Mouse (Mus musculus): ENCODE data around the gene Gm10638. TPM values are rescaled to one million over a fixed set of nuclear protein-coding genes. Genes with fewer than 3 reads are reported as not detected.

Gene Gm10638
- total and polyA plus RNA-seq, 2 experiments from 2014 or later, result 0.43 to 8.2 TPM

DNA sequence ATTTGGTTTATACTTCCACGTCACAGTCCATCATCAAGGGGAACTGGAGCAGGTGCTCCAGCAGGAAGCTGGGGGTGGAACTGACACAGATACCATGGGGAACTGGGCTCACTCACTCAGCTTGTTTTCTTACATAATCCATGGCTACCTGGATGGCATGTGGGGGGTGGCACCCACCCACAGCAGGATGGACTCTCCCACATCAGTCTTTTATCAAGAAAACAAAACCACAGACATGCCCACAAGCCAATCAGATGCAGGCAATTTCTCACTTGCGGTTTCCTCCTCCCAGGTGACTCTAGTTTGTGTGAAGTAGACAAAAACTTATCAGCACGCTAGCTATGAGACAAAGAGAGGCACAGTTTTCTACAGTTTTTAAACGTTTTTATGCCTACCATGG, 37.6 kb upstream of the Gm10638 start:
- Histone ChIP-seq H3K27ac (ENCODE audit: low read depth, low read length) (no peak overlapping the region), H3K36me3 (ENCODE audit: insufficient read depth) (no peaks in the 10 kb centered on the region), H3K27me3 (ENCODE audit: insufficient read depth, low read length) (no peaks in the 10 kb centered on the region), H3K4me1 (ENCODE audit: insufficient read depth) (peaks cover 4% of the 10 kb centered on the region; the same call in 1 of the 2 replicates), H3K9ac (no peak overlapping the region), H3K4me3 (ENCODE audit: low read depth, low read length) (no peak overlapping the region), H3K9me3 (ENCODE audit: low read length) (no peaks in the 10 kb centered on the region), H3K4me2 (ENCODE audit: low read depth) (no peak overlapping the region)
- ATAC-seq (no peak), DNase-seq (no peak)
- WGBS, result 73% methylated on average over 4 of the region's 4 CpGs
- no peak for TF ChIP-seq CTCF (IDR thresholded peaks at IDR 0.05; ENCODE audit: low read depth)

DNA sequence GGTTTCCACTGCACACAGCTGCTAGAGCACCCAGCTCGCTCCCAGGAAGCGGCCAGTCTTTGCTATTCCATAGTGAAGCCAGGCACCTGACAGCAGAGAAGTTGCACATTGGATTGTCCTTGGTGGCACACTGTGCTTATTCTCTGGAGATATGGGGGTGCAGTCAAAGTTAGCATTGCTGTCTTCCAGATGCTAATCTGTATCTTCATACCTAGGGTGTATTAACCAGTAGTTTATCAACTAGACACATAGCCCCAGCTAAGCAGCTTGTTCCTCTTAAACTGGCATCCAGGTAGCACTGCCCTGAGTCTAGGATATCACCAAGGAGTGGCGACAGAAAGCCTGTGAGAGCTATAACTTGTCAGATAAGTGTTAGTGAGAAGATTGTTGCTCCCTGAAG, 32.9 kb upstream of the Gm10638 start:
- ATAC-seq, result no peak
- no peak overlapping the region for H3K4me3 ChIP-seq (ENCODE audit: low read depth, low read length)
- 95% methylated on average over 3 of the region's 3 CpGs for WGBS
- H3K27me3 ChIP-seq (ENCODE audit: insufficient read depth, low read length), result no peaks in the 10 kb centered on the region
- H3K4me1 ChIP-seq (ENCODE audit: insufficient read depth), result peaks cover 16% of the 10 kb centered on the region
- H3K9ac ChIP-seq, result no peak overlapping the region
- DNase-seq, result no peak
- peaks cover 2% of the 10 kb centered on the region; the same call in 1 of the 2 replicates for H3K36me3 ChIP-seq (ENCODE audit: insufficient read depth)
- H3K27ac ChIP-seq (ENCODE audit: low read depth, low read length), result peak overlapping the region; percentile 80
- H3K4me2 ChIP-seq (ENCODE audit: low read depth), result no peak overlapping the region
- H3K9me3 ChIP-seq (ENCODE audit: low read length), result no peaks in the 10 kb centered on the region
- TF ChIP-seq CTCF (IDR thresholded peaks at IDR 0.05; ENCODE audit: low read depth), result no peak

DNA sequence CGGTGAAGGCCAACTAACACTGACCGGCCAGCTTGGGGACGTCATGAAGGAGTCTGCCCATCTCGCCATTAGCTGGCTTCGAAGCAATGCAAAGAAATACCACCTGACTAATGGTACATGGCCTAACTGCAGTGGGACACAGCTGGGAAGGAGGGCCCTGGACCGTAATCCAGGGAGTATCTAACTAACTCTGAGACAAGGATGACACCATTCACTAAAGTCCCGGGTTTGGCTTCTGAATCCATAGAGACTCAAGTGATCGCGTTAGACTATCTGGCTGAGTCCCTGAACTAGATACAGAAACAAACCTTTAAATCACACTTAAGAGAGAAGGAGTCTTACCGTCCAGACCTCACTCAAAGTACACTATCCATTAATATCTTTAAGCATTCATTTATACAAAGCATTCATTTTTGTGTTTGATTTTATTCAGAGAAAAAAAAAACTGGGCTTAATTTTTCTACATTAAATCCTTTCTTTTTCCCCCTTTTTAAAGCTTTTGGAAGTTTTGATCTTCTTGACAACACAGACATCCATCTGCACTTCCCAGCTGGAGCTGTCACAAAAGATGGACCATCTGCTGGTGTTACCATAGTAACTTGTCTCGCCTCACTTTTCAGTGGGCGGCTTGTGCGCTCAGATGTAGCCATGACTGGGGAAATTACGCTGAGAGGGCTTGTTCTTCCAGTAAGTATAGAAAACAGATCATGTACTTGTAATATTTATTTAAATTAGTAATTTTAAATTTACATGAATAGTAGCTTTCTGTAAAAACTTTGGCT, 31.9 kb upstream of the Gm10638 start:
- peaks cover 16% of the 10 kb centered on the region for H3K4me1 ChIP-seq (ENCODE audit: insufficient read depth)
- H3K4me3 ChIP-seq (ENCODE audit: low read depth, low read length), result no peak overlapping the region
- no peak for TF ChIP-seq CTCF (IDR thresholded peaks at IDR 0.05; ENCODE audit: low read depth)
- no peak overlapping the region for H3K9ac ChIP-seq
- peak; percentile 93 for ATAC-seq
- H3K36me3 ChIP-seq (ENCODE audit: insufficient read depth), result peaks cover 3% of the 10 kb centered on the region; the same call in 1 of the 2 replicates
- H3K27ac ChIP-seq (ENCODE audit: low read depth, low read length), result peak overlapping the region; percentile 80
- no peaks in the 10 kb centered on the region for H3K27me3 ChIP-seq (ENCODE audit: insufficient read depth, low read length)
- peak; percentile 91 for DNase-seq
- 43% methylated on average over 14 of the region's 14 CpGs for WGBS
- H3K4me2 ChIP-seq (ENCODE audit: low read depth), result no peak overlapping the region
- H3K9me3 ChIP-seq (ENCODE audit: low read length), result no peaks in the 10 kb centered on the region

DNA sequence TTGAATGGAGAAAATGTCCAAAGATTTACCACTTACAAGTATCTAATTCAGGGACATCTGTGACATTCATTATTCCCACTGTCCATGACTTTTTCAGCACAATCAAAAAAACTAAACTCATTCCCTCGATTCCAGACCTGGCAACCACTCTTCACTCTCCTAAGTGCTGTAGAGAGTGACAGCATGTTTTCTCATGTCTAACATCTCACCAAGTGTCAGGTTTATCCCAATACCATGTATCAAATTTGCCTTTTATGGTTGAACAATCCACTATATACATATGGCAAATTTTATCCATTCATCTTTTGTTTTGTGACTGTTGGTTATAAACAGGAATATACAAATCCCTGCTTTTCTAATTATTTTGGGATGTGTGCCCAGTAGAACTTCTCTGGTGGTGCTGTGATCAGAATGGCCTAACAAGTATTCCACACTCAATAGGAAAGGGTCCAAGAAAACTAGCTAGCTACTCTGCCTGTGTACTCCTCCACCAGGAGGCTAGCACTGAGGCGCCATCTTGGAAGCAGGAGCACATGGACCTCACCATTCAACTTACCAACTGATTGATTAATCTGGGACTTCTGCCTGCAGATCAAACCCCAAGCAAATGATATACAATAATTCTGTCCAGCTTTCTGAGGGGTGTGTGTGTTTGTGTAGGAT, 27.0 kb upstream of the Gm10638 start:
- H3K4me2 ChIP-seq (ENCODE audit: low read depth), result no peak overlapping the region
- no peaks in the 10 kb centered on the region for H3K9me3 ChIP-seq (ENCODE audit: low read length)
- no peak for TF ChIP-seq CTCF (IDR thresholded peaks at IDR 0.05; ENCODE audit: low read depth)
- H3K9ac ChIP-seq, result no peak overlapping the region
- H3K27me3 ChIP-seq (ENCODE audit: insufficient read depth, low read length), result no peaks in the 10 kb centered on the region
- DNase-seq, result no peak
- H3K27ac ChIP-seq (ENCODE audit: low read depth, low read length), result no peak overlapping the region
- no peak for ATAC-seq
- H3K36me3 ChIP-seq (ENCODE audit: insufficient read depth), result peaks cover 6% of the 10 kb centered on the region; the same call in 1 of the 2 replicates
- WGBS, result 71% methylated on average over 2 of the region's 2 CpGs
- 0 out of 2 replicates have a peak, but pooled peaks cover 7% of the 10 kb centered on the region for H3K4me1 ChIP-seq (ENCODE audit: insufficient read depth)
- no peak overlapping the region for H3K4me3 ChIP-seq (ENCODE audit: low read depth, low read length)

DNA sequence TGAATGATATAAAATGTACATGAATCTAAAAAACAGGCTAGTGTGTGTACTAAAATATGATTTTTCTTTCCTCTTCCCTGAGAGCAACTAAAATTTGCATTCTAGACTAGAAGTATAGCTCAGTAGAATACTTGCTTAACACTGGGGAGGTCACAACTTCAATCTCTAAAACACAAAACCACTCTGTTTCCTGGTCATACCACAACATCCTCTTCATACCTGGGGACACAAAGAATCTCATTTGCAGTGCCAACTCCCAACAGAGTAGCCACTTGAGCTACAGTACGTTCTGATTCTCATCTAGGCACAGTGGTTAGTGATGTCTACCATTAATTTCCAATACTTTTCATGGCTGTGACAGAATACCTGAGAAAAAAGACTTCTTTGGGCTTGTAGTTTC, 26.1 kb upstream of the Gm10638 start:
- H3K4me3 ChIP-seq (ENCODE audit: low read depth, low read length), result no peak overlapping the region
- H3K36me3 ChIP-seq (ENCODE audit: insufficient read depth), result peaks cover 6% of the 10 kb centered on the region; the same call in 1 of the 2 replicates
- TF ChIP-seq CTCF (IDR thresholded peaks at IDR 0.05; ENCODE audit: low read depth), result no peak
- H3K9ac ChIP-seq, result no peak overlapping the region
- no peaks in the 10 kb centered on the region for H3K9me3 ChIP-seq (ENCODE audit: low read length)
- WGBS, result 77% methylated on average over 1 of the region's 1 CpGs
- no peak for DNase-seq
- H3K4me2 ChIP-seq (ENCODE audit: low read depth), result no peak overlapping the region
- H3K27me3 ChIP-seq (ENCODE audit: insufficient read depth, low read length), result no peaks in the 10 kb centered on the region
- no peak overlapping the region for H3K27ac ChIP-seq (ENCODE audit: low read depth, low read length)
- ATAC-seq, result no peak
- 0 out of 2 replicates have a peak, but pooled peaks cover 4% of the 10 kb centered on the region for H3K4me1 ChIP-seq (ENCODE audit: insufficient read depth)

DNA sequence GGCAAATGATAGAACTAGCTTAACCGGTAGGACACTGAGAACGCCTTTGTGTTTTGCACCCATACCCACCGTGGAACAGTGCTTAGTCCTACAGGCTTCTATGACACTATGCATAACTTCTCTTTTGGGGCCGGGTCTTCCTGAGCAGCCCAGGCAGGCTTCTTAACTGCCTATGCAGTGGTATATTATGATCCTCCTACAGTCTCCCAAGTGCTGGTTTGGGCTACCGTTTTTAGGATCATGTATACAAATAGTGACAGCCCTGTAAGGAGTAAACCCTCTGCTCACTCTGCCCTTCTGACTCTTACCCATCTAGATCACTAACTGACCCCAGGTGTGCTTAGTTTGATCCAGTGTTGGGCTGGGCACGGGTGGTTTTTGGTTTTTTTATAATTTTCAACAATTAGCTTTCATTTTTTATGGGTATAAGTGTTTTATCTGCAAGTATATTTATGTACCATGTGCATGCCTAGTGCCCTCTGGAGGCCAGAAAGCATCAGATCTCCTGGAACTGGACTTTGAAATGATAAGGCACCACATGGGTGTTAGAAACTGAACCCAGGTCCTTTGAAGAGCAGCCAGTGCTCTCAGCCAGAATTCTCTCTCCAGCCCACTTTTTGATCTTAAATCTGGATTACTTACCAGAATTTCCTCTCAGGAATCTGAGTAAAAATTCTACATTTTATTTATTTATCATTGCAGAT, 24.6 kb upstream of the Gm10638 start:
- no peak overlapping the region for H3K9ac ChIP-seq
- ATAC-seq (no peak), DNase-seq (no peak)
- 0 out of 2 replicates have a peak, but pooled peaks cover 4% of the 10 kb centered on the region for H3K36me3 ChIP-seq (ENCODE audit: insufficient read depth)
- H3K9me3 ChIP-seq (ENCODE audit: low read length), result no peaks in the 10 kb centered on the region
- TF ChIP-seq CTCF (IDR thresholded peaks at IDR 0.05; ENCODE audit: low read depth), result 0 out of 2 replicates have a peak, but pooled peaks have one; percentile 21
- 94% methylated on average over 6 of the region's 6 CpGs for WGBS
- H3K4me1 ChIP-seq (ENCODE audit: insufficient read depth), result no peaks in the 10 kb centered on the region
- no peaks in the 10 kb centered on the region for H3K27me3 ChIP-seq (ENCODE audit: insufficient read depth, low read length)
- no peak overlapping the region for H3K4me2 ChIP-seq (ENCODE audit: low read depth)
- H3K4me3 ChIP-seq (ENCODE audit: low read depth, low read length), result no peak overlapping the region
- H3K27ac ChIP-seq (ENCODE audit: low read depth, low read length), result no peak overlapping the region

Data from forebrain, postnatal 0 days (tissue).